Mouse (Mus musculus): Measurements from ENCODE around the gene Kit.

DNA sequence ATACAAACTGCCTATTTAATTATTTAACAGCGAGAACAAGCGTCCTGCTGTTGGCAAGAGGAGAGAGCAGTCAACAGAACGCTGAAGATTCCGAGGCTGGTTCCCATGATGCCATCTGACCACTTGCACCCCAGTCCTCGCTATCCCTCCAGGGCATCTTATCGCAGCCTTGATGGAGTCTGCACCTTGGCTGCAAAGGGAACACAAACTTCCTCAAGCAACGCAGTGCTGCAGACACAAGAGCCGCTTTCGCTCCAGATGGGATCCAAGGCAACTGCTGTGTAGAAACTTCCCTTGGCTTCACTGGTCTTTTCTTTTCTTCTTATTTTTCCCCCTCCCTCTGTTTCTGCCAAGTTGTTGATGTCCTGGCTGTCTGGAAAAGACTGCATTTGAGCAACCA is 124.8 kb downstream of the Kit start:
- TF ChIP-seq GATA1 (IDR thresholded peaks at IDR 0.05; ENCODE audit: low read length): no peak
- TF ChIP-seq TAL1 (IDR thresholded peaks at IDR 0.05; ENCODE audit: low read length): no peak
